Mouse (Mus musculus): ENCODE measurements around the gene Prodh2. TPM values are rescaled to one million over a fixed set of nuclear protein-coding genes. Genes with fewer than 3 reads are reported as not detected.

Prodh2 gene
- polyA plus RNA-seq, 1 experiment from 2014 or later, result not detected

DNA sequence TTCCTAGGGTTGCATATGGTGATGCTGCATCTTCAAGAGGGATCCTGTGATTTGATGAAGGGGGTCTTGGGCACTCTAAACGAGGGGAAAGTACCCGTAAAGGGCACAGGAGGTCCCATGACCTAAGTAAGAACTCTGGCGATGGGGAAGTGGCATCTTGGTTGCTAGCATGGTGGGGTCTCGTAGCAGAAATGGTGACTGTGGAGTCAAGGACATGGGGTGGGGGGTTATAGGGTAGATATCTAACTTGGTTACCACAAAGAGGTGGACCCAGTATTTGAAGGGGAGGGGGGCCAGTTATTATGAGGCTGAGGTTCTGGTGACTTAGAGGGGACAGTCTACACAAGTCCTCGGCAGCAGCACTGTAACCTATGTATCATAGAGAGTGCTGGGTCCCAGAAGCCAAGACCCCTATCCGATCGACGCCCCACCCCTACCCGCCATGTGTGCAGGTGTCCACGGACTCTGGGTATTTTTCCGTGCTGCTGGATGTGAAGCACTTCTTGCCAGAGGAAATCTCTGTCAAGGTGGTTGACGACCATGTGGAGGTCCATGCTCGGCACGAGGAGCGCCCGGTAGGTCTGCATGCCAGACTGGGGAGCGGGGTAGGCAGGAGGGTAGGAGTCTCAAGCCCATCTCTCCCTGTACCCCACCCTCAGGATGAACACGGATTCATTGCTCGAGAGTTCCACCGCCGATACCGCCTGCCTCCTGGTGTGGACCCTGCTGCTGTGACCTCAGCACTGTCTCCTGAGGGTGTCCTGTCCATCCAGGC, 60.6 kb downstream of the Prodh2 start:
- DNase-seq, result peak; percentile 14
- Histone ChIP-seq H3K27me3 (ENCODE audit: insufficient read depth, low read length) (no peaks in the 10 kb centered on the region), H3K4me2 (peak overlapping the region; percentile 96), H3K4me1 (ENCODE audit: insufficient read depth) (peaks cover 12% of the 10 kb centered on the region), H3K4me3 (ENCODE audit: low read depth, low read length) (peak overlapping the region; percentile 62), H3K27ac (ENCODE audit: low read depth) (no peak overlapping the region), H3K9ac (peak overlapping the region; percentile 62), H3K36me3 (ENCODE audit: insufficient read depth) (peaks cover 37% of the 10 kb centered on the region), H3K9me3 (ENCODE audit: low read depth, low read length) (no peaks in the 10 kb centered on the region)
- ATAC-seq (ENCODE audit: insufficient read depth), result no peak
- no peak for TF ChIP-seq CTCF (IDR thresholded peaks at IDR 0.05; ENCODE audit: low read depth)
- 79% methylated on average over 22 of the region's 22 CpGs for WGBS

DNA sequence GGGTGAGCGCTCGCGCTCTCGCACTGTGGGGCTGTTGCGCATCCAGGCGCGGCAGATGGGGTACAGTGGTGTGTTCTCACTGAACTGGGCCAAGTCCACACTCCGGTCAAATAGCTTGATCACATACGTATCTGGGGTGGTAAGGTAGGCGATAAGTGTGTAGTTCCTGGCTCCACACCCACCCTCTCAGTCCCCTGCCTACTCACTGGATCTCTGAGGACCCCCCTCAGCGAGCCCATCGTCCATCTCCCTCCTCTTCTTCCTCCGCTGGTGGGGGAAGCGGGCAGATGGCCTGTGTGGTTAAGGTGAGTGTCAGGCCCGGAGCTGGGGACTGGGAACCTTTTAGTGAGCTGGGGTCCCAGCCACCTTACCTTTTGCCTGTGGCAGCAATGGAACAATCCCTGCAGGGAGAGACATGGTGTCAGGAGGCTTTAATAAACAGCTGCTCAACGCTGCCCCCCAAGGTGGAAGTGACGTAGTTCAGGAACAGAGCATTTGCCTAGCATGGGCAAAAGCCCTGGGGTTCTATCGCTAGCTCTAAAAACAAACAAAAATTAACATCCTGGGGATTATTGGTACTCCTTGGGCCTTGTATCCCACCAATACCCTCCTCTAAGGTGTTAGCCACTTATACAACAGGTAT, 63.6 kb downstream of the Prodh2 start:
- no peak overlapping the region for H3K9ac ChIP-seq
- H3K4me1 ChIP-seq (ENCODE audit: insufficient read depth), result peaks cover 12% of the 10 kb centered on the region; the same call in 1 of the 2 replicates
- H3K27ac ChIP-seq (ENCODE audit: low read depth), result no peak overlapping the region
- ATAC-seq (ENCODE audit: insufficient read depth) (no peak), DNase-seq (peak; percentile 14)
- peaks cover 31% of the 10 kb centered on the region for H3K36me3 ChIP-seq (ENCODE audit: insufficient read depth)
- no peak overlapping the region for H3K4me3 ChIP-seq (ENCODE audit: low read depth, low read length)
- H3K4me2 ChIP-seq, result no peak overlapping the region
- H3K27me3 ChIP-seq (ENCODE audit: insufficient read depth, low read length), result no peaks in the 10 kb centered on the region
- H3K9me3 ChIP-seq (ENCODE audit: low read depth, low read length), result no peaks in the 10 kb centered on the region
- TF ChIP-seq CTCF (IDR thresholded peaks at IDR 0.05; ENCODE audit: low read depth), result no peak
- 92% methylated on average over 18 of the region's 18 CpGs for WGBS

- no peak for TF ChIP-seq CTCF (IDR thresholded peaks at IDR 0.05; ENCODE audit: low read depth)
- 90% methylated on average over 13 of the region's 13 CpGs for WGBS
- no peak overlapping the region; the same call in 1 of the 2 replicates for H3K9ac ChIP-seq
- H3K4me1 ChIP-seq (ENCODE audit: insufficient read depth), result peaks cover 12% of the 10 kb centered on the region; the same call in 1 of the 2 replicates
- no peaks in the 10 kb centered on the region for H3K27me3 ChIP-seq (ENCODE audit: insufficient read depth, low read length)
- H3K4me3 ChIP-seq (ENCODE audit: low read depth, low read length), result peak overlapping the region; percentile 64
- H3K27ac ChIP-seq (ENCODE audit: low read depth), result no peak overlapping the region
- no peak for ATAC-seq (ENCODE audit: insufficient read depth)
- H3K4me2 ChIP-seq, result peak overlapping the region; percentile 95
- no peaks in the 10 kb centered on the region for H3K9me3 ChIP-seq (ENCODE audit: low read depth, low read length)
- H3K36me3 ChIP-seq (ENCODE audit: insufficient read depth), result peaks cover 31% of the 10 kb centered on the region
- DNase-seq, result no peak
Measured at GRCm38 (mm10) chr7:30557901-30558514, 64.6 kb downstream of the Prodh2 start.

DNA sequence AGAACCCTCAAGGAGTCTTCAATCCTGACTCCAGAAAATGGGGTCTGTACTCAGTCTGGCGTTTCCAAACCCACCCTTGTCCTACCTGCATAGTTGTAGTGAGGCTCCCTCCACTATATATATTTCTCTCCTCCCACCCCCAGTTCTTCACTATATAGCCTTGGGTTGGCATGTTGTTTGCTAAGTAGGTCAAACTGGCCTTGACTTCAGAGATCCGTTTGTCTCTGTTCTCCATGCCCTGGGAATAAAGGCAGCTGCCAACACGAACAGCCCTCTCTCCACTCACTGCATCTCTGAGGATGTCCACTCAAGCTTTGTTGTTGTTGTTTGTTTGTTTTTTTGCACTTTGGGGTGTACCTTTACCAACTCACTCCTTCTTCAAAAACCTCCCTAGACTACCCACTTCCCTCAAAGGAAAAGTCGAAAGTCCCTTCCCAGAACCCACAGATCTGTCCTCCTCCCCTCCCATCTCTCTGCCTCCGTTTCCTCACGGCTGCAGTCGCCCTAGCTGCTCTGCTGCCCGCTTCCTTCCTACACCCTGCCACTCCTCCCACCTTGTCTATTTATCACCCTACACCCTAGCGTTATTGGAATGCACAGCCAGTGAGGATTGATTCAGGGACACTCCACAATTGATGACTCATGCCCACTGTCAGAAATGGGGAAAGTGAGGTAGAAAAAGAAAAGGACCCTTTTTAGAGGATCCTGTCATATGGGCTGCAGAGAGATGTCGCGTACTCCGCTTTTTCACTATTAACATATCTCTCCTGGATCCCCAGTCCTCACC, 65.4 kb downstream of the Prodh2 start:
- peak overlapping the region; percentile 16; the same call in 1 of the 2 replicates for H3K27ac ChIP-seq (ENCODE audit: low read depth)
- H3K4me1 ChIP-seq (ENCODE audit: insufficient read depth), result peaks cover 5% of the 10 kb centered on the region; the same call in 1 of the 2 replicates
- TF ChIP-seq CTCF (IDR thresholded peaks at IDR 0.05; ENCODE audit: low read depth), result no peak
- H3K27me3 ChIP-seq (ENCODE audit: insufficient read depth, low read length), result no peaks in the 10 kb centered on the region
- peaks cover 31% of the 10 kb centered on the region for H3K36me3 ChIP-seq (ENCODE audit: insufficient read depth)
- no peak for DNase-seq
- no peaks in the 10 kb centered on the region for H3K9me3 ChIP-seq (ENCODE audit: low read depth, low read length)
- 15% methylated on average over 12 of the region's 12 CpGs for WGBS
- peak overlapping the region; percentile 95 for H3K4me2 ChIP-seq
- peak overlapping the region; percentile 64 for H3K4me3 ChIP-seq (ENCODE audit: low read depth, low read length)
- ATAC-seq (ENCODE audit: insufficient read depth), result no peak
- H3K9ac ChIP-seq, result peak overlapping the region; percentile 75

DNA sequence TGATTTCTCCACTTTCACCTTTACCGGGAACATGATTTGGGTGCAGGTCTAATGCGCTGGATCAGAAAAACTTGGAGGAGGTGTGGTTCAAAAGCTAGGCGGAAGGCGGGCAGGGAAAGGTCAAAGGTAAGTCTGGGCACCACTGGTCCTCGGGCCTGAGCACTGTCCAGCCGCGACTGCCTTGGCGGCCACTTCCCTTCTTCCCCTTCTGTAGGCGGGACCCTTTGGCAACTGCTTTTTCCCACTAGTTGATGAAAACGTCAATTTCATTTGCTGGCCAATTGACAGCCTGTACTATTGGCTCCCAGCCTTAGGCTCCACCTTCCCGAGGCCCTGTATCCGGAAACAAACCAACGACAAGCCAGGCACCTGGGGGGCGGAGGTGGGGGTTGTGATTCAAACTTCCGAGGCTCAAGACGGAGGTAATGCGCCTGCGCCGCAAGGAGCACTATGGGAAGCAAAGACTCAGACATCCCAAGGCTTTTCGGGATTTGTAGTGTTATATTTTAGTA, 66.1 kb downstream of the Prodh2 start, which contains the start of gene Lin37:
Lin37 (minus strand) TSS at position 396 of the 512 bp plus-strand sequence.
- peak within 1 kb of the TSS; percentile 60; the same call in 1 of the 2 replicates for H3K27ac ChIP-seq (ENCODE audit: low read depth)
- H3K27me3 ChIP-seq (ENCODE audit: insufficient read depth, low read length), result no peaks in the 10 kb centered on the region
- peak; percentile 80 for ATAC-seq (ENCODE audit: insufficient read depth)
- peak within 1 kb of the TSS; percentile 75 for H3K9ac ChIP-seq
- H3K4me1 ChIP-seq (ENCODE audit: insufficient read depth), result 0 out of 2 replicates have a peak, but pooled peaks cover 5% of the 10 kb centered on the region
- H3K4me2 ChIP-seq, result peak within 1 kb of the TSS; percentile 95
- no peaks in the 10 kb centered on the region for H3K9me3 ChIP-seq (ENCODE audit: low read depth, low read length)
- DNase-seq, result peak; percentile 98
- under 1% methylated on average over 20 of the region's 20 CpGs for WGBS
- H3K4me3 ChIP-seq (ENCODE audit: low read depth, low read length), result peak within 1 kb of the TSS; percentile 64
- peaks cover 30% of the 10 kb centered on the region for H3K36me3 ChIP-seq (ENCODE audit: insufficient read depth)
- TF ChIP-seq CTCF (IDR thresholded peaks at IDR 0.05; ENCODE audit: low read depth), result no peak

GRCm38 (mm10) chr7:30560296-30560695, 66.9 kb downstream of the Prodh2 start:
- ATAC-seq (ENCODE audit: insufficient read depth), result no peak
- Histone ChIP-seq H3K27ac (ENCODE audit: low read depth) (peak overlapping the region; percentile 60; the same call in 1 of the 2 replicates), H3K36me3 (ENCODE audit: insufficient read depth) (peaks cover 30% of the 10 kb centered on the region), H3K4me3 (ENCODE audit: low read depth, low read length) (peak overlapping the region; percentile 64; the same call in 1 of the 2 replicates), H3K9me3 (ENCODE audit: low read depth, low read length) (no peaks in the 10 kb centered on the region), H3K4me2 (peak overlapping the region; percentile 95), H3K9ac (no peak overlapping the region), H3K27me3 (ENCODE audit: insufficient read depth, low read length) (no peaks in the 10 kb centered on the region), H3K4me1 (ENCODE audit: insufficient read depth) (0 out of 2 replicates have a peak, but pooled peaks cover 5% of the 10 kb centered on the region)
- no peak for TF ChIP-seq CTCF (IDR thresholded peaks at IDR 0.05; ENCODE audit: low read depth)
- WGBS, result 50% methylated on average over 2 of the region's 2 CpGs
- no peak for DNase-seq

All from lung, embryonic 14.5 days (tissue).